Comparison of ENCODE assay signal across 23 mouse cellular contexts in the genomic region with DNA sequence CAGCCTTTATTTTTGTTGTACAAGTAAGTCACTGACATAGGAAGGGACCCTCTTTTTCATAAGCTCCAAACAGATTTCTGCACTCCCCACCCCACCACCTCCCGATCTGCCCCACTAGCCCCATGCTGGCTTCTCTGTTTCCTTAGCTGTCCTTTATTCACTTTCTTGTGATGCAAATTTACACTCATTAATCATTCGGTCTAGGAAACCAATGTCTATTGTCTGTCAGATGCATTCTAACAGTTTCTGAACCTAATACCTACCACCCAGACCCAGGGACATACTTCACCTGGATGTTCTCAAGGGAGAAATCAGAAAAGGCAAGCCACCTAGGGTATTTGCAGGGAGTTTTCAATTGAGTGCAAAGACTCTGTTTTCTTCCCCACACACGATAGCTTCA. TPM values are rescaled to one million over a fixed set of nuclear protein-coding genes. Genes with fewer than 3 reads are reported as not detected.
"Had no signal": no experiment of that assay in that cellular context is flagged by ENCODE, and none has a peak within 500 bp of the region (broad histone marks: within the 10 kb centered on the region; RNA-seq: fewer than 3 reads in every experiment).

No protein-coding gene starts in this region.

- H3K9me3 ChIP-seq: limb, embryonic 10.5 days; limb, embryonic 13.5 days; liver, embryonic 12.5 days; liver, embryonic 15.5 days; lung, embryonic 15.5 days; midbrain, embryonic 10.5 days; midbrain, embryonic 13.5 days; neural tube, embryonic 13.5 days; stomach, embryonic 15.5 days had no signal

- H3K9ac ChIP-seq: limb, embryonic 13.5 days; liver, embryonic 12.5 days; liver, embryonic 15.5 days; lung, embryonic 15.5 days; midbrain, embryonic 13.5 days; neural tube, embryonic 13.5 days; stomach, embryonic 15.5 days had no signal

- H3K4me1 ChIP-seq: limb, embryonic 10.5 days; limb, embryonic 13.5 days; liver, embryonic 12.5 days; liver, embryonic 15.5 days; lung, embryonic 15.5 days; megakaryocyte, embryonic 14.5 days; midbrain, embryonic 13.5 days; stomach, embryonic 15.5 days had no signal

- H3K4me3 ChIP-seq: layer of hippocampus, adult 2 months; limb, embryonic 10.5 days; limb, embryonic 13.5 days; liver, embryonic 12.5 days; liver, embryonic 15.5 days; lung, embryonic 15.5 days; megakaryocyte, embryonic 14.5 days; midbrain, embryonic 10.5 days; midbrain, embryonic 13.5 days; myocyte; neural tube, embryonic 13.5 days; stomach, embryonic 15.5 days had no signal

- DNase-seq: kidney, postnatal 14 days; kidney, postnatal 4 days; layer of hippocampus, adult 9-11 months; liver; lung, adult 18-20 months; lung, postnatal 10 days; lung, postnatal 36 days; retina, postnatal 1 day; right cerebral cortex, postnatal 25 days; spleen, adult 18-20 months; thymus, postnatal 25 days had no signal

- H3K36me3 ChIP-seq: limb, embryonic 10.5 days; limb, embryonic 13.5 days; liver, embryonic 12.5 days; liver, embryonic 15.5 days; lung, embryonic 15.5 days; midbrain, embryonic 10.5 days; midbrain, embryonic 13.5 days; neural tube, embryonic 13.5 days; stomach, embryonic 15.5 days had no signal

- H3K27ac ChIP-seq: layer of hippocampus, adult 2 months; limb, embryonic 10.5 days; limb, embryonic 13.5 days; liver, embryonic 12.5 days; liver, embryonic 15.5 days; lung, embryonic 15.5 days; midbrain, embryonic 10.5 days; midbrain, embryonic 13.5 days; neural tube, embryonic 13.5 days; stomach, embryonic 15.5 days had no signal

- H3K27me3 ChIP-seq: limb, embryonic 13.5 days; liver, embryonic 12.5 days; liver, embryonic 15.5 days; lung, embryonic 15.5 days; megakaryocyte, embryonic 14.5 days; midbrain, embryonic 13.5 days; neural tube, embryonic 13.5 days; stomach, embryonic 15.5 days had no signal

RNA-seq across cellular contexts. Expression of a gene that starts 16.6 kb away (rescaled TPM):
- polyA plus RNA-seq: myocyte had no signal

RNA-seq across cellular contexts. Expression of a gene that starts 44.5 kb away (rescaled TPM):
- polyA plus RNA-seq: midbrain, embryonic 13.5 days; myocyte; neural tube, embryonic 13.5 days had no signal
